Mouse (Mus musculus): ENCODE results near the gene Pea15a.
"Not testable (repeated sequence)": the region's sequence is repeated elsewhere in the genome, so short reads cannot be mapped to it uniquely, and the experiment has no call there.

Gene Pea15a

DNA sequence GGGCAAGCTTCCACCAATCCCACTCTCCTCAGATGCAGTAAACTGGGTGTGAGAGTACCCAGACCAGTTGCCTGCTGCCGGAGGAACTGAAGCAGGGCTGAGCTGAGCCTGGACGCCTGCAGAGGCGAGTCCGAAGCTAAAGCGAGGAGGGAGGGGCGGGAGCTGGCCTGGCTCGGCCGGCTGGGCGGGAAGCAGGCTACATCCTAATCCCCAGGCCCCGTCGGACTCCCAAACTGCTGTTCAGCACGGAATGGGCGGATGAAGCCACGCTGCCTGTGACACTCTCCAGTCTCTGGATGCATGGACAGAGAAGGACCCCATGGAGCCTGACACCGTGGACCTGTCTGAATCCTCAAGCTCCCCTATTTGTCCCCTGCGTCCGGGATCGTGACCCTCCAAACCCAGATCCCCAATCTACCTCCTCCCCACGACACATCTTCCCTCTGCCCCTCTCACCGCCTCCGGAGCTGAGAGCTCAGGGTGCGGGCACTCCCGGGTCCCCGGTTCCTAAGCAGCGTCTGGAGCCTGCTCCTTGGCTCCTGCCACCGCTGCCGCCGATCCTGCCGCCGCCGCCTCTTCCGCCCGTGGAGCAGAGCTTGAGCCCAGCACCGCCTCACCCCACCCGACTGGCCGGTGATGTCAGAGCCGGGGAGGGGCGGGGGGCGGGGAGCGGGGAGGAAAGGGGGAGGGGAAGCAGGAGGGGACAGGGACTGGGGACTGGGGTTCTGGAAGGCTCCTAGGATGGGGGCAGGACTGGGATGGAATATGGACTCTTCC is at the start of gene Pea15a:
TSS of gene Pea15a (minus strand) at position 664 of the 777 bp plus-strand sequence.
- DNase-seq (ENCODE audit: extremely low read depth, low read depth, low spot score), result no peak

GRCm38 (mm10) chr1:172247679-172248078 is 41.1 kb upstream of the Pea15a start:
- DNase-seq (ENCODE audit: extremely low read depth, low read depth, low spot score), result no peak

DNA sequence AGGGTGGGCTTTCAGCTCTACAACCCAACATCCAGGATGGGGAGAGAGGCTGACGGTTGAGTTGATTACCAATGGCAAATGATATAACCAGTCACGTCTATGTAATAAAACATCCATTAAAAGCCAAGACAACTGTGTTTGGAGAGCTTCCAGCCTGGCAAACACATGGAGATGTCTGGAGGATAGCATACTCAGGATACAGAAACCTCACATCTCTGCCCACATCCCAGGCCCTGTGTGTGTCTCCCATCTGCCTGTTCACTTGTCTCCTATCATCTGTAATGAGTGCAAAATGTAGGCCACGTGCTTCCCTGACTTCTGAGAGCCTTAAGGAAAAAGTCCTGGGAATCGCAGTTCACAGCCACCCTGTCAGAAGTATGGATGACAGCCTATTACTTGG is 40.6 kb upstream of the Pea15a start:
- DNase-seq (ENCODE audit: extremely low read depth, low read depth, low spot score), result no peak

- not testable (repeated sequence) for DNase-seq (ENCODE audit: extremely low read depth, low read depth, low spot score)
Measured at GRCm38 (mm10) chr1:172244645-172245044, 38.0 kb upstream of the Pea15a start.

GRCm38 (mm10) chr1:172243547-172244205 is 37.1 kb upstream of the Pea15a start:
- no peak for DNase-seq (ENCODE audit: extremely low read depth, low read depth, low spot score)

GRCm38 (mm10) chr1:172242401-172242800 is 35.8 kb upstream of the Pea15a start:
- DNase-seq (ENCODE audit: extremely low read depth, low read depth, low spot score), result no peak

GRCm38 (mm10) chr1:172240945-172241708 is 34.5 kb upstream of the Pea15a start:
- DNase-seq (ENCODE audit: extremely low read depth, low read depth, low spot score), result no peak

GRCm38 (mm10) chr1:172229215-172229614 is 22.6 kb upstream of the Pea15a start:
- no peak for DNase-seq (ENCODE audit: extremely low read depth, low read depth, low spot score)

GRCm38 (mm10) chr1:172228209-172228608 is 21.6 kb upstream of the Pea15a start:
- DNase-seq (ENCODE audit: extremely low read depth, low read depth, low spot score), result no peak

- DNase-seq (ENCODE audit: extremely low read depth, low read depth, low spot score), result no peak
Measured at GRCm38 (mm10) chr1:172221297-172222063, 14.9 kb upstream of the Pea15a start.

DNA sequence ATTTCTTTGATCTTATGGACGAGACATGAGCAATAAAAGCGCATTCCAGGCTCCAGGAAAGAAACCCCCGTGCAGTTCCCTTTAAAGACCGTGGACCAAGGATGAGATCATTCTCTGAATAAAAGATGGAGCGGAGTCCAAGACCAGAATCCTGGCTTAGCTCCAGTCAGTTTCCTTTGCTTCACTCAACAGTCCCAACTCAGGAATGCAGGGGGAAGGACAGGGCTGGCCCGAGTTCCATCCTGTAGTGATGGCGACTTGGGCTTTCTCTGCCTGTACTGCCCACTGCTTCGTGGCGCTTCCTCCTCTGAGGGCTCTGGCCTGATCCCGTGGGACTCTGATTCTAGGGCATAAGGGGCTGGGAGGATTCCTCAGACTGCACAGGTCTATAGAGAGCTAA is 13.8 kb upstream of the Pea15a start:
- no peak for DNase-seq (ENCODE audit: extremely low read depth, low read depth, low spot score)

DNA sequence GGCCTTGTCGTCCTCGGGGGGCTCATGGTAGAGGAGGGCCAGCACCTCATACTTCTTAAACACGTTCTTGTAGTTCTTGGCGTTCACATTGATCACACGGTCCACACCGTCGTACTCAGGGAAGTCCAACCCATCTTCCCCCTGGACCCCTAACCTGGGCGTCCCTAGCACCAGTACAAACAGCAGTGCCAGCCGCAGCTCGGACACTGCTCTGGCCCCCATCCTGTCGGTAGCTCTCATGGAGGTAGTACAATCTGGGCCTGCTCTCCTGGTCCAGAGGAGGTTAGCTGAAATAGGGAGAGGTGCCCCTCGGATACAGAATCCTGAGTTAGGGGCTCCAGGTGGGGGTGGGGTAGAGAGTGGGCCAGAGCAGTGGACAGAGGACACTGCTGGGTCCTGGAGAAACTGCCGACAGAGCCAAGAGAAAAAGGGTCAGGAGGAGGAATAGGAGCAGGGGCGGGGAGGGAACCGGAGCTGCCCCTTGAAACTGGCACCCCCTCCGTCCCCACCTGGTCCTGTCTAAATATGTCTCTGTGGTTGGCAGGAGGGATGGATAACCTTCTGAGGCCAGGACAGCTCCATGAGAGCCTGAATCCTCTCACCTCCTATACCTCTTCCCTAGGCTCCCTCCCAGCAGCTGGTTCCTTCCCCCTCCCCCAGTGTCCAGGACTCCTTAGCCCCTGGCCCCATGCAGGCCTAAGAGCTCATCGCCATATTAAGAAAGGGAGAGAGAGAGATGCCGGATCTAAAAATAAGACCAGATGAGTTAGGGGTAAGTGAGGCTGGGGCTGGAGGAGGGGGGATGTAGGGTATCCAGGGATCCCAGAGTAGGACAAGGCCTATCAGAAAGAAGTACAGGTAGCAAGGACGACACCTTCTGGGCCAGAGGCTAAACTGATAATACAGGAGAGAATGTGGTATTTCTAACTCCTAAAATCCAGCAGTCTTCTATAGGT is 13.1 kb upstream of the Pea15a start, which contains the start of gene Casq1:
TSS of gene Casq1 (minus strand) at position 418 of the 956 bp plus-strand sequence.
- no peak for DNase-seq (ENCODE audit: extremely low read depth, low read depth, low spot score)

GRCm38 (mm10) chr1:172218164-172218910 is 11.7 kb upstream of the Pea15a start:
- no peak for DNase-seq (ENCODE audit: extremely low read depth, low read depth, low spot score)

DNA sequence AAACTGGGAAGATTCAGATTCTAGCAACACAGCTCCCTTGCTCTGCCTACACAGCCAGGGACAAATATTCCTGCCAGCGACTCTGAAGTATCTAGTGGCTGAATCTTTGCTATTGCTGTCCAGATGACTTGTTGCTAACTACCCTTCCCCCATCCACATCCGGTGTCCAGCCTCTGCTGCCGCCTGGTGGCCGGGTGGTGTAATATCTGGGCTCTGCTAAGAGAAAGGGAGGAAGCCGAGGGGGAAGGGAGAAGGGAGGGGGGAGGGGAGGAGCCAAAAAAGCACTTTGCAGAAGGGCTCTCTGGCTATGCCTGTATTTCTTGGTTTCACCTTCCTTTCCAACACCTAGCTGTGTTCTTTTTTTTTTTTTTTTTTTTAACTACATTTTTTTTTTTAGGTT is 10.5 kb upstream of the Pea15a start:
- no peak for DNase-seq (ENCODE audit: extremely low read depth, low read depth, low spot score)

- no peak for DNase-seq (ENCODE audit: extremely low read depth, low read depth, low spot score)
Measured at GRCm38 (mm10) chr1:172214748-172215147, 8.1 kb upstream of the Pea15a start.

GRCm38 (mm10) chr1:172213771-172214170 is 7.2 kb upstream of the Pea15a start:
- no peak for DNase-seq (ENCODE audit: extremely low read depth, low read depth, low spot score)

DNA sequence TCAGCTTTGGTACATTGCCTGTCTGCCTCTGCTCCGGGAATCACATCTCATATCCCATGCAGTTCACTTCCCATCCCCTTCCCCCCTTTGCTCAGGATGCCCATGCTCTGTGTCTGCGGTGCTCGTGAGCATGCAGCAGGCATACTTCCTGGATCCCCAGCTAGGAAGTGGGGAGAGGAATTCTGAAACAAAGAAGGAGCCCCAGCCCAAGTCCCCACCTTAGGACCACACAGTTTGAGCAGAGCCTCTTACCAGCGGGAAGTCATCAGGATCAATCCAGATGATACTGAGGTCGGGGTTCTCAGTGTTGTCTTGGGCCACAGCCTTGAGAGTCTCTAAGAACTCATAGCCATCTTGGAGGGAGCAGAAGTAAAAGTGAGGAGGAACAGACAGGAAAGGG is 6.2 kb upstream of the Pea15a start:
- DNase-seq (ENCODE audit: extremely low read depth, low read depth, low spot score), result no peak

DNA sequence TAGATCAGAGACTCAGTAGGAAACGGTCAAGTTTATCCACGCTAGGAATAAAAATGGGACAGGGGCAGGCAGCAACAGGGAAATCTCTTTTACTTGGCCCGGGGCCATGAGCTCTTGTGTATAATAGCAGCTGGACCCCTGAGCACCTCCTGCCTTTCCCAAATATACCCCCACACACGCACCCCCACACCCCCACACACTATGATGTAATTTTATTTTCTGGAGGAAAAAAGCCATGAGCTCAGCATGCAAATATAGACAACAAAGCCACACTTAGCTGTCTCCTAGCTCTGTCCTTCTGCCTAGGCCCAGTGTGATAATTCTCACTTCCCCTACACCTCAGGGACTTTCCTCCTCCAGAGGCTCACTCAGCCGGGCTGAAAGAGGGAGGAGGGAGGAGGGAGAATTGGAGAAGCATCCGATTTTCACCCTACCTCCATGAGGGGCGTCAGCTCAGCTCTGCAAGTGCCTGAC is 544 bp upstream of the Pea15a start:
- no peak for DNase-seq (ENCODE audit: extremely low read depth, low read depth, low spot score)

GRCm38 (mm10) chr1:172205741-172206087 is 890 bp downstream of the Pea15a start:
- no peak for DNase-seq (ENCODE audit: extremely low read depth, low read depth, low spot score)
